Mouse (Mus musculus) MEL (cell line): ENCODE data around the gene Snap91. TPM values are rescaled to one million over a fixed set of nuclear protein-coding genes. Genes with fewer than 3 reads are reported as not detected.

Source experiments
- DNase-seq: peaks from one replicate; pipeline ENCODE4 v3.0.0; 2011; ENCODE audit warnings: low read depth, low spot score
- H3K27ac ChIP-seq: 2 replicates; pipeline ENCODE4 v1.5.1; 2012; ENCODE audit warnings: low read depth, mild to moderate bottlenecking, control low read depth, low read length, moderate library complexity; ENCODE audit not compliant: control insufficient read depth
- H3K27me3 ChIP-seq, 2 experiments: fragments of 150-350 bp in 1 of 2; sonication (generic) in 1 of 2; 2 replicates each; pipeline ENCODE4 v1.6.1; 2012; ENCODE audit warnings: low read length in 2 of 2, mild to moderate bottlenecking in 2 of 2, improper control_type of control experiment in 1 of 2, moderate library complexity in 1 of 2; ENCODE audit not compliant: insufficient read depth in 2 of 2, control insufficient read depth in 1 of 2
- H3K36me3 ChIP-seq, 2 experiments: 2 replicates each; pipeline ENCODE4 v1.6.1; 2012 to 2014; ENCODE audit warnings: low read length in 2 of 2, improper control_type of control experiment in 1 of 2, inconsistent platforms in 1 of 2, mild to moderate bottlenecking in 1 of 2; ENCODE audit not compliant: insufficient read depth in 2 of 2, control insufficient read depth in 1 of 2
- H3K4me1 ChIP-seq, 2 experiments: fragments of 150-350 bp in 1 of 2; sonication (generic) in 1 of 2; 2 replicates each; pipeline ENCODE4 v1.6.1; 2012; ENCODE audit warnings: low read length in 2 of 2, improper control_type of control experiment in 1 of 2, mild to moderate bottlenecking in 1 of 2; ENCODE audit not compliant: insufficient read depth in 2 of 2, control insufficient read depth in 1 of 2
- H3K4me3 ChIP-seq, 2 experiments: fragments of 150-350 bp in 1 of 2; sonication (generic) in 1 of 2; 2 replicates each; pipeline ENCODE4 v1.5.1; 2012; ENCODE audit warnings: low read depth in 2 of 2, low read length in 2 of 2, mild to moderate bottlenecking in 2 of 2, moderate library complexity in 2 of 2, control low read depth in 1 of 2, improper control_type of control experiment in 1 of 2; ENCODE audit not compliant: control insufficient read depth in 1 of 2, insufficient read depth in 1 of 2
- H3K79me2 ChIP-seq: 2 replicates; pipeline ENCODE4 v1.6.1; 2012; ENCODE audit warnings: mild to moderate bottlenecking, low read length, moderate library complexity; ENCODE audit not compliant: control insufficient read depth, poor library complexity, insufficient read depth
- H3K9ac ChIP-seq: 2 replicates; pipeline ENCODE4 v1.6.1; 2012; ENCODE audit warnings: low read depth, mild to moderate bottlenecking, control low read depth, low read length, moderate library complexity; ENCODE audit not compliant: control insufficient read depth, poor library complexity, severe bottlenecking
- H3K9me3 ChIP-seq: fragments of 150-350 bp; sonication (generic); replicated peaks from 2 replicates; pipeline ENCODE4 v1.6.1; 2012; ENCODE audit warnings: mild to moderate bottlenecking, low read length, improper control_type of control experiment, moderate library complexity; ENCODE audit not compliant: insufficient read depth
- BHLHE40 ChIP-seq: IDR thresholded peaks from 2 replicates; pipeline ENCODE4 v1.6.1; 2012; ENCODE audit warnings: low read depth, mild to moderate bottlenecking, inconsistent platforms, low read length, improper control_type of control experiment, borderline replicate concordance
- CHD1 ChIP-seq: IDR thresholded peaks from 2 replicates; pipeline ENCODE4 v1.6.1; 2012; ENCODE audit warnings: low read depth, mild to moderate bottlenecking, inconsistent platforms, low read length, improper control_type of control experiment
- CTCF ChIP-seq, 3 experiments: IDR thresholded peaks in 2 of 3; conservative IDR thresholded peaks in 1 of 3; 2 replicates each; pipeline ENCODE4 v1.5.1; 2011 to 2012; ENCODE audit warnings: low read length in 3 of 3, low read depth in 2 of 3, mild to moderate bottlenecking in 2 of 3, improper control_type of control experiment in 1 of 3, inconsistent platforms in 1 of 3, mixed read lengths in 1 of 3, moderate library complexity in 1 of 3; ENCODE audit not compliant: control insufficient read depth in 1 of 3, insufficient read depth in 1 of 3, poor library complexity in 1 of 3, severe bottlenecking in 1 of 3
- EP300 ChIP-seq, 2 experiments: IDR thresholded peaks; 2 replicates each; pipeline ENCODE4 v1.6.1; 2011; ENCODE audit warnings: improper control_type of control experiment in 2 of 2, low read length in 2 of 2, low read depth in 1 of 2, mild to moderate bottlenecking in 1 of 2
- ETS1 ChIP-seq: IDR thresholded peaks from 2 replicates; pipeline ENCODE4 v1.6.1; 2012; ENCODE audit warnings: low read depth, mild to moderate bottlenecking, inconsistent platforms, low read length, improper control_type of control experiment, moderate library complexity
- GATA1 ChIP-seq: IDR thresholded peaks from 2 replicates; pipeline ENCODE4 v1.6.1; 2011; ENCODE audit warnings: low read depth, low read length, improper control_type of control experiment
- MAX ChIP-seq: IDR thresholded peaks from 2 replicates; pipeline ENCODE4 v1.6.1; 2011; ENCODE audit warnings: low read length, improper control_type of control experiment
- MAZ ChIP-seq: IDR thresholded peaks from 2 replicates; pipeline ENCODE4 v1.6.1; 2012; ENCODE audit warnings: low read depth, mild to moderate bottlenecking, inconsistent platforms, low read length, improper control_type of control experiment
- MEF2A ChIP-seq: IDR thresholded peaks from 2 replicates; pipeline ENCODE4 v1.6.1; 2014; ENCODE audit warnings: low read depth, mild to moderate bottlenecking, inconsistent platforms, low read length, improper control_type of control experiment; ENCODE audit not compliant: poor library complexity, insufficient replicate concordance, severe bottlenecking; ENCODE audit errors: extremely low read depth
- MXI1 ChIP-seq: IDR thresholded peaks from 2 replicates; pipeline ENCODE4 v1.6.1; 2011; ENCODE audit warnings: mild to moderate bottlenecking, low read depth, low read length, improper control_type of control experiment
- MYB ChIP-seq: IDR thresholded peaks from 2 replicates; pipeline ENCODE4 v1.6.1; 2011; ENCODE audit warnings: mild to moderate bottlenecking, low read depth, low read length, improper control_type of control experiment
- NRF1 ChIP-seq: IDR thresholded peaks from 2 replicates; pipeline ENCODE4 v1.6.1; 2014; ENCODE audit warnings: low read depth, mild to moderate bottlenecking, inconsistent platforms, low read length, improper control_type of control experiment, moderate library complexity; ENCODE audit not compliant: poor library complexity, insufficient read depth, severe bottlenecking
- POLR2AphosphoS5 ChIP-seq: IDR thresholded peaks from 2 replicates; pipeline ENCODE4 v1.6.1; 2012; ENCODE audit warnings: low read depth, borderline replicate concordance, mild to moderate bottlenecking, inconsistent platforms, low read length, moderate library complexity, mixed read lengths
- RAD21 ChIP-seq: IDR thresholded peaks from 2 replicates; pipeline ENCODE4 v1.6.1; 2011; ENCODE audit warnings: mild to moderate bottlenecking, low read depth, low read length, improper control_type of control experiment
- TCF12 ChIP-seq: IDR thresholded peaks from 2 replicates; pipeline ENCODE4 v1.6.1; 2014; ENCODE audit warnings: low read depth, mild to moderate bottlenecking, inconsistent platforms, low read length, improper control_type of control experiment, moderate library complexity
- USF1 ChIP-seq: IDR thresholded peaks from 2 replicates; pipeline ENCODE4 v1.6.1; 2014; ENCODE audit warnings: low read depth, mild to moderate bottlenecking, inconsistent platforms, low read length, improper control_type of control experiment, moderate library complexity
- USF2 ChIP-seq, 2 experiments: IDR thresholded peaks; 2 replicates each; pipeline ENCODE4 v1.6.1; 2011 to 2012; ENCODE audit warnings: improper control_type of control experiment in 2 of 2, low read length in 2 of 2, borderline replicate concordance in 1 of 2, inconsistent platforms in 1 of 2, low read depth in 1 of 2, mild to moderate bottlenecking in 1 of 2; ENCODE audit not compliant: insufficient read depth in 1 of 2
- ZC3H11A ChIP-seq: IDR thresholded peaks from 2 replicates; pipeline ENCODE4 v1.6.1; 2012; ENCODE audit warnings: low read depth, mild to moderate bottlenecking, inconsistent platforms, low read length, improper control_type of control experiment
- polyA plus RNA-seq, 2 experiments: library from polyadenylated mRNA; stranded (reverse) in 1 of 2; unstranded in 1 of 2; fragments of >175 nt in 1 of 2; fragments of >200 nt in 1 of 2; gene quantifications; 2 replicates each; pipeline versions ENCODE4 v1.2.1 to v1.2.4; 2012; ENCODE audit warnings: low replicate concordance in 2 of 2, low read depth in 1 of 2; ENCODE audit not compliant: insufficient read length in 2 of 2, insufficient read depth in 1 of 2, missing spikeins in 1 of 2
- total RNA-seq: library from RNA; depleted of rRNA; stranded (reverse); fragments of 300-350 nt; gene quantifications from 2 replicates; pipeline ENCODE4 v1.2.3, GENCODE M21; 2012

Gene Snap91
- total and polyA plus RNA-seq, 3 experiments: not detected

DNA sequence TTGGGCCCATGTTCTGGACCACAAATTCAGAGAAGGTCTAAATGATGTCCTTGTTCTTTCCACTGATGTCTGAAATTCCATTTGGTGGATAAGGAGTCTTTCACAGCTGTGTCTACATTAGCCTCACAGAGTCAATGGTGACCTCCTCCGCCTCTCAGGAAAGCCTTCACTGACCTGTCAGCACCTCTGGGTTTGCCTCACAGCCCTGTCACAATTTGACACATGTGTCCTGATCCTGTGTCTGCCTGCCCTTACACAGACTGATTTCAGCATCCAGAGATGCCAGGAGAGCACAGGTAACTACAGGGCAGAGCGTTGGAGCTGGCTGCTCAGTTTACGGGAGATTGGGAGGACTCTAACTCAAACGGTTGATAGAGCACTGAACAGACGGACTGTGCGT is 45.2 kb upstream of the Snap91 start:
- no peak overlapping the region for H3K4me3 ChIP-seq
- no peak overlapping the region for H3K27ac ChIP-seq
- no peaks in the 10 kb centered on the region for H3K36me3 ChIP-seq
- DNase-seq: no peak
- no peaks in the 10 kb centered on the region for H3K27me3 ChIP-seq
- TF ChIP-seq ZC3H11A: no peak
- TF ChIP-seq CHD1: no peak
- no peak for TF ChIP-seq MYB
- TF ChIP-seq MAZ: no peak
- no peak for TF ChIP-seq POLR2AphosphoS5
- TF ChIP-seq USF1: no peak
- no peak for TF ChIP-seq MEF2A
- no peak for TF ChIP-seq CTCF (IDR thresholded peaks at IDR 0.05 in 2 of 3, conservative IDR thresholded peaks at IDR 0.05 in 1 of 3; ENCODE audit: control insufficient read depth in 1 of 3, insufficient read depth in 1 of 3, low read depth in 2 of 3, low read length in 3 of 3, poor library complexity in 1 of 3, severe bottlenecking in 1 of 3)
- no peak for TF ChIP-seq MXI1
- TF ChIP-seq USF2 (IDR thresholded peaks at IDR 0.05; ENCODE audit: borderline replicate concordance in 1 of 2, insufficient read depth in 1 of 2, low read depth in 1 of 2, low read length in 2 of 2): no peak
- no peak for TF ChIP-seq RAD21
- no peak for TF ChIP-seq ETS1
- TF ChIP-seq MAX: no peak
- TF ChIP-seq NRF1: no peak
- TF ChIP-seq BHLHE40: no peak
- no peak for TF ChIP-seq EP300 (IDR thresholded peaks at IDR 0.05; ENCODE audit: low read depth in 1 of 2, low read length in 2 of 2)
- no peaks in the 10 kb centered on the region for H3K9me3 ChIP-seq
- H3K79me2 ChIP-seq: no peaks in the 10 kb centered on the region
- H3K9ac ChIP-seq: no peak overlapping the region
- H3K4me1 ChIP-seq: no peaks in the 10 kb centered on the region

DNA sequence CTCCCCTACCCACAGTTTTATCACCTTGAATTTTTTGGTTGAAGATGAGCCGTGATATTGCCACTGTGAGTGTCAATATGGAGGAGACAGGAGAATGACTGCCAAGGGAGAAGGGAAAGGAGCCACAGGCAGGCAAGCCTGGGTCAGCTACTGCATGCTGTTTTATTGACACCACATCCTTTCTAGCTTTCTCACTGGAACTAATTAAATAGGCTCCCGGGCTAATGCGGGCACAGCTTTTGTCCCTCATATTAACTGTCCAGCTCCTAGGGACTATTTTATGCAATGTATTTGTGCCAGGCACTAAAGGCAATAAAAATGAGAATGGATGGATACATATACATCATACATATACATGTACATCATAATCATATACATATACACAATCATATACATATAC is 42.0 kb upstream of the Snap91 start:
- no peak for DNase-seq
- Histone ChIP-seq H3K27ac (no peak overlapping the region), H3K9me3 (no peaks in the 10 kb centered on the region), H3K36me3 (no peaks in the 10 kb centered on the region), H3K4me3 (no peak overlapping the region), H3K27me3 (0 out of 4 replicates have a peak, but pooled peaks cover 0 to 2% of the 10 kb centered on the region in 2 experiments), H3K79me2 (no peaks in the 10 kb centered on the region), H3K9ac (no peak overlapping the region), H3K4me1 (no peaks in the 10 kb centered on the region)
- no peak for TF ChIP-seq TCF12
- TF ChIP-seq GATA1: no peak
